Mouse (Mus musculus) right cerebral cortex, postnatal 25 days (tissue): ENCODE results near the gene Ep400.

ENCODE experiments used
- DNase-seq: peaks from one replicate; pipeline ENCODE4 v3.0.0; 2022

The Ep400 gene

DNA sequence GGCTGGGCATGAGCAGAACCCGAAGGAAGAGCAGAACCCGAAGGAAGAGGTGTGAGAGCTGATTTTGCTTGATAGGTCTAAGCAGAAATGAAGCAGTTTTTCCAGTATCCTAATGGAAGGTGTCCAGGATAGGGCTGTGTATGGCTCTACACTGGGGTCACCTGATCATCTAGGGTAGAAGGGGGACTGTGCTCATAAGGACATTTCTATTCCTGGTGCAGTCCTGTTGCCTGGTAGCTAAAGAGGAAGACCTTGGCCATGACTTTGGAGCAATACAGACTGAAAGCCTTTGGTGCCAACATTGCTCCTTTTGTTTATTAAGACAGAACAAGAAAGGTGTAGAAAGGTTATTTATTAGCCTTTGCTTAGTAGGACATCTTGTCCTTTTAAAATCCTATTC is 106.5 kb downstream of the Ep400 start:
- no peak for DNase-seq

DNA sequence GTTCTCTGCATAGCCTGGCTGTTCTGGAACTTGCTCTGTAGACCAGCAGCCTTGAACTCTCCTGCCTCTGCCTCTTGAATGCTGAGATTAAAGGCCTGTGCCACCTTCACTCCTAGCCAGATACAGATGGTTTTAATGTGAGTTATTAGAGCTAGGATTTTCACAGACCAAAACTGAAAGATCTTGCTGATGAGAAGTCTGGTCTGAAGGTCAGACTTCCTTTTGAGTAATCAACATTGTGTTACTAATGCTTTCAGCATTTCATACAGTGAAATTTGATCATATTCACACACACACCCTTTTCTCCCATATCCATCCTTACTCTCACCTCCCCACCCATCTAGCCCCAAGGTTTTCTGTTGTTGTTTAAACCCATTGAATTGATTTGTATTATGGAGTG is 110.8 kb downstream of the Ep400 start:
- no peak for DNase-seq

DNA sequence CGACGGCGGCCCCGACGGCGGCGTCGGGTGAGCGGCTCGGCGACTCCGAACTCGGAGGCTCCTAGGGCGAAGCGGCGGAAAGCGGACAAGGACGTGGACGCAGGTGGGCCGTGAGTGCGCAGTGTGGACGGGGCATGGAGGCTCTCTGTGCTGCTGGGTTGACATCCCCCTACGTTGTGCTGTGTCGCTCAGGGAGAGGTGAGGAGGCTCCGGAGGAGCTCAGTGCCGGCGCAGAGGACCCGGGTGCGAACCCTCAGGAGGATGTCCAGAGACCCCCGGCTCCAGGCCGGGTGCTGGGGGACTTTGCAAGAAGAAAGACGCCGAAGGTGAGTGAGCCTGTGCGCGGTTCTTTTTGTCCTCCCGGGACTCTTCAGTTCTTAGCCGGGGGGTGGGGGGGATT is 116.8 kb downstream of the Ep400 start:
- DNase-seq: no peak

DNA sequence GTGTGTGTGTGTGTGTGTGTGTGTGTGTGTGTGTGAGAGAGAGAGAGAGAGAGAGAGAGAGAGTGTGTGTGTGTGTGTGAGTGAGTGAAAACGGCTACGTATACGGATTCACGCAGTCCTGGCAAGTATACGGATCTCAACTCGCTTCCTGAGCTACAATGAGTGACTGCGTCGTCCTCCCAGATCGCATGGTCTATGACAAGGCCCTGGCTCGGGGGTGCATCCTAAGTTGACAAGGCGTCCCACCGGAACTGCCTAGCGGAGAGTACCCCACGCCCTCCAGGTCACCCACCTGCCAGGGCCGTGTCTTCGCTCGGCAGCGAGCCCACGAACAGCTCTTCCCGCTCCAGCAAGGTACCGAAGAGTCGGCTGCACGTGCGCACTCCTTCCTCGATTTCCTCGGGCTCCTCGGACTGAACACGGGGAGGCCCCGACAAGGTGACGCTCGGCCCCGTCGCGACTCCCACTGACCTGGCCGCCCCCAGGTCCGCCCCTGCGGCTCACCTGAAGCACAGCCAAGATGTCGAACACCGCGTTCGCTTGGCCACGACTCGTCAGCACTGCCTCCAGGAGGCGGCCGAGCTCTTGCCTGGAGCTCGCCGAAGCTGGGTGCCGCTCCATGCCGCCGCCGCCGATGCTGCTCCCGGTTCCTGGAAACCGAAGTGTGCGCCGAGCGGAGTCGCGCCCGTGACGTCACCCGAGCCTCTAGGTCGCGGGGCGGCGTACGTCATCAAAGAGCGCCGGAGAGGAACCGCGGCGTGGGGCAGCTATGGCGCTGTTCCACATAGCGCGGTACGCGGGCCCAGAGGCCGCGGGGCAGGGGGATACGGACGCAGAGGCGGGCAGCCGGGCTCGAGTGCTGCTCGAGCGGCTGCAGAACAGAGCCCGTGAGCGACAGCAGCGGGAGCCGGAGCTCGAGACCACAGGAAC is 117.5 kb downstream of the Ep400 start, which contains the start of the genes Noc4l and Ddx51:
Gene Noc4l, minus strand, starts transcription at position 699 of the 930 bp plus-strand sequence.
Gene Ddx51, plus strand, starts transcription at position 733 of the 930 bp plus-strand sequence.
- DNase-seq: peak; percentile 92

DNA sequence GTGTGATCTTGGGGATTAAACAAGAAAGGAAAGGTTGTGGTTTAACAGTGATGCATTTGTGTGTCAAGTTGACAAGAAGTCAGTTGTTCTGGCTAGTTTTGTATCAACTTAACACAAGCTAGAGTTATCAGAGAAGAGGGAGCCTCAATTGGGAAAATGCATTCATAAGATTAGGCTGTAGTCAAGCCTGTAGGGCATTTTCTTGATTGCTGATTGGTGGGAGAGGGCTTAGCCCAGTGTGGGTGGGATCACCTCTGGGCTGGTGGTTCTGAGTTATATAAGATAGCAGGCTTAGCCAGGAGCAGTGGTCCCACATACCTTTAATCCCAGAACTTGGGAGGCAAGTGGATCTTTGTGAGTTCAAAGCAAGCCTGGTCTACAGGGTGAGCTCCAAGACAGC is 124.1 kb downstream of the Ep400 start:
- DNase-seq: no peak

DNA sequence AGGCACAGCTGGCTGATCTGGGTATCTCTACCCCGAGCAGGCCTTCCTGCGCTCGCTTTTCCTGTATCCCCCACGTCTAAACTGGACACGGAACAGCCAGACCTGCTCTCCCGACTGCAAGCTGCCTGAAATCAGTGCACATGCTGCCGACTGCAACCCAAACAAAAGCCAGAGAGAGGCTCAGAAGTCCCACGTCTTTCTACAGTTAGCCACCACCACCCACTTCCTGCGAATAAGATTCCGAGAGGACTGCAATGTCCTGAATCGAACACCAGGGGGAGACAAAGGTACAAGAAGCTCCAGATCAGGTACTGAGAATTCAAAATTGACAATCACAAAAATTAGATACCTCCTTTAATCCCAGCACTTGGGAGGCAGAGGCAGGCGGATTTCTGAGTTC is 131.1 kb downstream of the Ep400 start:
- peak; percentile 75 for DNase-seq

DNA sequence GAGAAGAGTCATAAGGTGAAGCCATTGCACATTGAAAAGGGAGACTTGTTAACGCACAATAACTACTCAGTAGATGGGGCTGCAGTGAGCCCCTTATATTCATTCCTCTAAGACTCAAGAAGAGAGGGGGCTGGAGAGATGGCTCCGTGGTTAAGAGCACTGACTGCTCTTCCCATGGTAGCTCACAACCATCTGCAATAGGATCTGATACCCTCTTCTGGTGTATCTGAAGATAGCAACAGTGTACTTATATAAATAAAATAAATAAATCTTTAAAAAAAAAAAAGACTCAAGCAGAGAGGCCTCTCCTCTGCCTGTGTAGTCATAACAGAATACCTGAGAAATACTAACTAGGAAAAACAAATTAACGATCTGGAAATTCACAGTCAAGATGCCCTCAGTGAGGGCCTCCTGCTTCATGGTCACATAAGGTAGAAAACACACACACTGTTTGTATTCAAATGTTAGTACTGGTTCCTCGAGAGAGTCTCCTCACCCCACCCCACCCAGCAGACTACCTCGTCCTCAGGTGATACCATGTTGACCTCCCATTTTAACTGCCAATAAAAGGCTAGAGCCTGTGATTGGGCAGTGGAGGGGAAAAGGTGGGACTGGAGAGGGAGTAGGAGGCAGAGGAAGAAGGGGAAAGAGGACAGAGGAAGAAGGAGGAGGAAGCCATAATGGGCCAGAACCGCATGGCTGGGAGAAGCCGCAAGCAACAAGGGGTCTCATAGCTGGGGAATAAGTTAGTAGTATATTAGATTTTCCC is 132.0 kb downstream of the Ep400 start:
- DNase-seq: no peak

DNA sequence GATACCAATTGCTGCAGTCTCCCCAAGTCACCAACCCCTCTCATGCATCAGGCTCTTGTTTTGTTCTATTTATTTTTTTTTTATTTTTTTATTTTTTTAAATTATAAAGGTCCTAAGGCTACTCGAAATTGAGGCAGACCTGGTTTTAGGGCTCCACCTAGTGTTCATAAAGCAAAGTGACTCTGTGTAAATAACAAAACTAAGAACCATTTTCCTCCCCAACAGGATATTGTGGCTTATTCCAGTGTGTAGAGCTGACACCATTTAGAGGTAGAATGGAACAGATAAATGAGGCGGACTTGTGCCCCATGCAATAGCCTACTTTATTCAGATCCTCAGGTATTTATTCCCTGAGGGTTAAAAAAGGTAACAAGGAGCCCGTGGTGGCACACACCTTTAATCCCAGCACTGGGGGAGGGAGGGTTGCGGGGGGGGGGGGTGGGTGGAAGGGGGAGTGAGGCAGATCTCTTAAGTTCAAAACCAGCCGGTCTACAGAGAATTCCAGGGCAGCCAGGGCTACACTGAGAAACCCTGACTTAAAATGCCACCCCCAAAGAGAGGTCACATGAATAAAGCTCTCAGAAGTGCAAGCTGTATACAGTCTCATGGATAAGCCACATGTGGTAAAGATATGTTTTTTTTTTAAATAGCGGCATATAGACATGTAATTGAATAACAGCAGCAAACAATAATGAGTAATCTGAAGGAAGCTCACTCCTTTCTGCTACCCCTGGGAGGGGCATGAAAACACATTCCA is 134.4 kb downstream of the Ep400 start:
- no peak for DNase-seq

DNA sequence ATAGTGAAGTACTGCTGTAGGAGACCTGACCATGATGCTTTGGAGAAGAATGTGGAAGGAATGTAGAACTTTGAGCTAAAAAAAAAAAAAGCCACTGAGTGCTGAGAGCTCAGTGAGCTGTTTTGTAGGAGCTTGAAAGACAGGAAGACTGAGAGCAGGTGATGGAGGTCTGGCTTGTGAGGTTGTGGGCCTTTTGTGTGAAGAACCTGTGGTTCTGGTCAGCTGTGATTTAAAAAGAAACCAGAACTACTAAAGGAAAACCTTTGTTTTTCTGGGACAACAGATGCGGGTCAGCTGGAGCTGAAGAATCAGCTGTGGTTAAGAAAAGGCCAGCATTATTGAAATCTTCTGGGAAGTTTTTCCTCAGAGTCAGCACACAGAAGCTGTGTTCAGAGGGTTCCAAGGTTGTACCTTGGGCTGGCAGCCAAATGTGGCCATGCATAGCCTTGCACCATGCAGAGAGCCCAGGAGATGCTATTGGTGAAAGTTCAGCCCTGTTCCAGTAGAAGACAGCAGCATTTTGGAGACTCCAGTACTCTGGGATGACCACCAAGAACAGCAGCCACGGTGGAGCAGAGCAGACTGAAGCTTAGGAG is 140.9 kb downstream of the Ep400 start:
- no peak for DNase-seq

DNA sequence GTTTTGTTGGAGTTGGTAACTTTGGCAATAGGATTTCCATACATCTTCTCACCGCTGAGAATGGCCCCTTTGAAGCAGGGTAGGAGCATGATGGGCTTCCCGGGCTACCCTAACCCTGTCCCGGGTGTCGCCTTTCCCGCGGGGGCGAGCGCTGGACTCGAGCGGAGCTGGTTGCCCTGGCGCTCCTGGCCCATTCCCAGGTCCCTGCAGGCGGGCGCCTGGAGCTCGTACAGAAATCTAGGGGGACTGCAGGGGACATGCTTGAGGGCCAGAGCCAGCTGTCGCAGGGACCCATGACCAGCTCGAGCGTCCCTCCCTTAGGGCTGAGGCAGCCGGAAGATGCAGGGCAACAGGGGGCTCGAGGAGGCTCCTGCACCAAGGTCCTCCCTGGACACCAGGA is 142.4 kb downstream of the Ep400 start:
- DNase-seq: no peak

DNA sequence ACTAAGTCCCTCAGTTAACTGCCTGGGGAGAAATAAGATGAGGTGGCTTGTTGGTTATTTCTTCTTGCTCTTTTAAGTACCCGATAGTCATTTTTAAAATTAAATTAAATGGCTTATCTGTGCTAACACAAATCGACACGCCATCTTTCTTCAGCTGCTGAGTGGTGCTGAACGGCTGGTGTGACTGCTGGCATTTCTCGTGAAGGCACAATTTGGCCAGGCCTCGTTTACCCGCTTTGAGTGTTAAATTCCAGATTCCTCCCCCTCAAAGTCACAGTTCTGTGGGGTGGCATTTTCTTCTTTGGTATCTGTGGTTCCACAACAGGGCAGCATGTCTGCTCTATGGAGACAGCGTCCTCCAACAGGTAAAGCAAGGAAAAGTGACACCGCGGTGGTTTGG is 143.2 kb downstream of the Ep400 start:
- no peak for DNase-seq

DNA sequence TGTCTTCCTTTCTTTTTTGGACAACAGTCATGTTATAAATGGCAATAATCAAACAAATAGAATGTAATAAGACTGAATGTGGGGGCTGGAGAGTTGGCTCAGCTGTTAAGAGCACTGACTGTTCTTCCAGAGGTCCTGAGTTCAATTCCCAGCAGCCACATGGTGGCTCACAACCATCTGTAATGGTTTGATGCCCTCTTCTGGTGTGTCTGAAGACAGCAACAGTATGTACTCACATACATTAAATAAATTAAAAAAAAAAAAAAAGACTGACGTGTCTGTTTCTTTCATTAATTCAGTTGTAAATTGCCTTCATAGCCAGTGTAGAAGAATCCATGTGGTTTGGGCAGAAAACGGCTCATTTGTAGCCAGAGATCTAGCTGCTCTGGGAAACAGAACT is 146.2 kb downstream of the Ep400 start:
- DNase-seq: no peak

DNA sequence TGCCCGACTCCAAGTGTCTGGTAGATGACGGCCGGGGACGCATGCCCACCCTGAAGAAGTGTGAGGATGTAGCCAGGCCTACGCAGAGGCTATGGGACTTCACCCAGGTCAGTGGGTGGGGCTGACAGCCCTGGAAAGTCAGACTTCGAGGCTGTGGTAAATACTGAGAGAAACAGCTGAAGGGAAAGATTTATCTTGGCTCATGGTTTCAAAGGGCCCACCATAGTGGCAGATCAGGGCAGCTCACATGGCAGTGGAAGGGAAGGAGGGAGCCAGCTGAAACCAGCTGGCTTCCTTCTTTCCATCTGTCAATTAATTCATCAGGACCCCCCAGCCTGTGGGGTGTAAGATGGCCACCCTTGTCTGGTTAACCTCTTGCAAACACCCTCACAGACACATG is 151.3 kb downstream of the Ep400 start:
- no peak for DNase-seq
